Mouse (Mus musculus) CH12.LX (cell line): ENCODE data around the gene Abhd18. TPM values are rescaled to one million over a fixed set of nuclear protein-coding genes. Genes with fewer than 3 reads are reported as not detected.
A peak's percentile ranks its signal among the peaks of the same experiment; 100 is the strongest.
"Not testable (repeated sequence)": the region's sequence is repeated elsewhere in the genome, so short reads cannot be mapped to it uniquely, and the experiment has no call there.

Source experiments
- DNase-seq: peaks from one replicate; pipeline ENCODE4 v3.0.0-alpha.2; 2013; ENCODE audit errors: extremely low read depth
- H3K27ac ChIP-seq: 2 replicates; pipeline ENCODE4 v1.5.1; 2012; ENCODE audit warnings: low read depth, mild to moderate bottlenecking, control low read depth, moderate library complexity; ENCODE audit not compliant: insufficient read depth
- H3K27me3 ChIP-seq: replicated peaks from 2 replicates; pipeline ENCODE3; 2012; ENCODE audit warnings: inconsistent platforms
- H3K36me3 ChIP-seq, 2 experiments: replicated peaks in 1 of 2; 2 replicates each; pipeline versions ENCODE3 to v1.6.1; 2012; ENCODE audit warnings: inconsistent platforms in 1 of 2, low read length in 1 of 2, mild to moderate bottlenecking in 1 of 2, mixed read lengths in 1 of 2, moderate library complexity in 1 of 2; ENCODE audit not compliant: control insufficient read depth in 1 of 2, insufficient read depth in 1 of 2
- H3K4me1 ChIP-seq, 2 experiments: 2 replicates each; pipeline ENCODE4 v1.6.1; 2012; ENCODE audit warnings: inconsistent platforms in 1 of 2, moderate library complexity in 1 of 2; ENCODE audit not compliant: insufficient read depth in 2 of 2, control insufficient read depth in 1 of 2
- H3K4me2 ChIP-seq: 2 replicates; pipeline ENCODE4 v1.6.1; 2012; ENCODE audit warnings: low read depth, mild to moderate bottlenecking, control low read depth; ENCODE audit not compliant: poor library complexity, insufficient read depth, severe bottlenecking
- H3K4me3 ChIP-seq, 3 experiments: fragments of 150-350 bp in 1 of 3; sonication (generic) in 1 of 3; replicated peaks in 1 of 3; 2 replicates each; pipeline versions ENCODE3 to v1.5.1; 2011 to 2012; ENCODE audit warnings: low read depth in 2 of 3, low read length in 2 of 3, mild to moderate bottlenecking in 2 of 3, moderate library complexity in 2 of 3, control low read depth in 1 of 3, improper control_type of control experiment in 1 of 3, inconsistent platforms in 1 of 3, mixed read lengths in 1 of 3; ENCODE audit not compliant: poor library complexity in 1 of 3
- H3K79me2 ChIP-seq: replicated peaks from 2 replicates; pipeline ENCODE4 v1.6.1; 2012; ENCODE audit warnings: mild to moderate bottlenecking, moderate library complexity; ENCODE audit not compliant: control insufficient read depth, poor library complexity, insufficient read depth, severe bottlenecking; ENCODE audit errors: extremely low read depth
- H3K9ac ChIP-seq: 2 replicates; pipeline ENCODE4 v1.6.1; 2012; ENCODE audit warnings: low read depth, mild to moderate bottlenecking, control low read depth, moderate library complexity; ENCODE audit not compliant: insufficient read depth
- H3K9me3 ChIP-seq: replicated peaks from 2 replicates; pipeline ENCODE3; 2012; ENCODE audit warnings: low read length, inconsistent platforms, mixed read lengths
- CTCF ChIP-seq, 2 experiments: IDR thresholded peaks in 1 of 2; conservative IDR thresholded peaks in 1 of 2; 2 replicates each; pipeline ENCODE4 v1.5.1; 2011 to 2012; ENCODE audit warnings: low read depth in 2 of 2, low read length in 2 of 2, improper control_type of control experiment in 1 of 2, inconsistent platforms in 1 of 2, mild to moderate bottlenecking in 1 of 2, moderate library complexity in 1 of 2
- ETS1 ChIP-seq: conservative IDR thresholded peaks from 2 replicates; pipeline ENCODE4 v1.6.1; 2012; ENCODE audit warnings: low read depth, mild to moderate bottlenecking, inconsistent platforms, low read length, improper control_type of control experiment, moderate library complexity
- NELFE ChIP-seq: IDR thresholded peaks from 2 replicates; pipeline ENCODE4 v1.6.1; 2011; ENCODE audit warnings: low read depth, low read length, improper control_type of control experiment
- SIN3A ChIP-seq: IDR thresholded peaks from 2 replicates; pipeline ENCODE4 v1.6.1; 2012; ENCODE audit warnings: low read length, improper control_type of control experiment, inconsistent platforms
- SMC3 ChIP-seq: IDR thresholded peaks from 2 replicates; pipeline ENCODE4 v1.6.1; 2011; ENCODE audit warnings: low read depth, low read length, improper control_type of control experiment
- TBP ChIP-seq: conservative IDR thresholded peaks from 2 replicates; pipeline ENCODE4 v1.6.1; 2011; ENCODE audit warnings: low read depth, low read length, improper control_type of control experiment
- TCF12 ChIP-seq: IDR thresholded peaks from 2 replicates; pipeline ENCODE4 v1.6.1; 2014; ENCODE audit warnings: low read depth, mild to moderate bottlenecking, inconsistent platforms, low read length, improper control_type of control experiment
- dilution Hi-C: fragments of 300-500 bp; cut with MboI; formaldehyde crosslinking; loops from 2 replicates; pipeline ENCODE4 v1.14.3; 2020; ENCODE audit warnings: low sequenced_read_pairs; ENCODE audit not compliant: extremely low pct_unique_long_range_greater_than_20kb, extremely low pct_ligation_motif_present
- in situ Hi-C: fragments of 300-500 bp; cut with MboI; formaldehyde crosslinking; loops from 3 replicates; pipeline ENCODE4 v1.14.3; 2019; ENCODE audit warnings: low sequenced_read_pairs, low pct_ligation_motif_present, low pct_unique_long_range_greater_than_20kb, mixed read lengths
- polyA plus RNA-seq: library from polyadenylated mRNA; unstranded; fragments of >175 nt; gene quantifications from 2 replicates; pipeline ENCODE4 v1.2.1, GENCODE M21; 2012; ENCODE audit warnings: low read depth; ENCODE audit not compliant: insufficient read length
- total RNA-seq, 2 experiments: library from RNA; depleted of rRNA; stranded (reverse); fragments of 300-350 nt in 1 of 2; fragments of >200 nt in 1 of 2; gene quantifications; 2 replicates each; pipeline ENCODE4 v1.2.3; 2012 to 2014

Abhd18 gene
- total and polyA plus RNA-seq, 3 experiments: 3.7 to 13.4 (median 8.5) TPM

DNA sequence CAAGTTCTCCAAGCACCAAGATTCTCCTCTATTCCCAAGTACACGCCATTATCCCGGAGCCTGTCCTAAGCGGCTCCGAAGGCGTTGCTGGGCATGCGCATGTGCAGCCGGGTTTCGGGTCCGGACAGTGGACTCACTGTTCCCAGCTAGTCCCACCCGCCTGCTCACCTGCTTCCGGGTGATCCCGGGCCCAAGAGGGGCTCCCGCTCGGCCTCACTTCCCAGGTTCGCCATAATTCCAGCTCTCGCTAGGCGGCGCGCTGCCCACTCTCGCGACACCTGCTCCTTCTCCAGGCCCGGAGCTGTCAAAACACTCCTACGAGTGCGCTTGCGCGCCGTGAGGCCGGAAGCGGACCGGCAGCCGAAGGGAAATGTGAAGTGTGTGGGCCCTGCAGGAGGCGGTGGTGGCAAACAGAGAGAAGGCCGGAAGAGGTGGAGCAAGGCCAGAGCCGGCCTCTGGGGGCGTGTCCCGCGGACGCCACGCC, 255 bp upstream of the Abhd18 start, which contains the start of gene Mfsd8 (continued):
- TF ChIP-seq ETS1: peak; percentile 47
- peak; percentile 65 for TF ChIP-seq NELFE
- 0 out of 2 replicates have a peak, but pooled peaks have one; percentile 21 for TF ChIP-seq TBP
- TF ChIP-seq TCF12: 0 out of 2 replicates have a peak, but pooled peaks have one; percentile 46
- TF ChIP-seq SIN3A: peak; percentile 75; the same call in 1 of the 2 replicates

- TF ChIP-seq CTCF (conservative IDR thresholded peaks at IDR 0.05 in 1 of 2, IDR thresholded peaks at IDR 0.05 in 1 of 2; ENCODE audit: low read depth in 2 of 2, low read length in 2 of 2) (peak in 1 of 2 experiments; percentile 56; a peak in 2 of 4 replicates), SMC3 (peak; percentile 22)
- TF ChIP-seq, all 38 proteins: peak for 2; not testable (repeated sequence) for 36
- H3K27me3 ChIP-seq, H3K36me3 ChIP-seq, H3K79me2 ChIP-seq, dilution Hi-C loops, H3K4me1 ChIP-seq, H3K9me3 ChIP-seq, H3K27ac ChIP-seq, in situ Hi-C loops: not testable (repeated sequence)
- peak overlapping the region; percentile 27; the same call in 1 of the 2 replicates for H3K4me2 ChIP-seq
- peak overlapping the region; percentile 33 to 76 (median 56) for H3K4me3 ChIP-seq
- peak overlapping the region; percentile 22 for H3K9ac ChIP-seq
- peak; percentile 44 for DNase-seq
Measured at GRCm38 (mm10) chr3:40847018-40847417, 248 bp downstream of the Abhd18 start.

- H3K79me2 ChIP-seq, H3K27ac ChIP-seq, DNase-seq, dilution Hi-C loops, H3K36me3 ChIP-seq, H3K9me3 ChIP-seq, in situ Hi-C loops, H3K27me3 ChIP-seq, H3K4me1 ChIP-seq: not testable (repeated sequence)
- H3K4me3 ChIP-seq: peak overlapping the region in 1 of 3 experiments; percentile 33
- peak overlapping the region; percentile 27; the same call in 1 of the 2 replicates for H3K4me2 ChIP-seq
- peak overlapping the region; percentile 19; the same call in 1 of the 2 replicates for H3K9ac ChIP-seq
Measured at GRCm38 (mm10) chr3:40847936-40848335, 1.2 kb downstream of the Abhd18 start.

DNA sequence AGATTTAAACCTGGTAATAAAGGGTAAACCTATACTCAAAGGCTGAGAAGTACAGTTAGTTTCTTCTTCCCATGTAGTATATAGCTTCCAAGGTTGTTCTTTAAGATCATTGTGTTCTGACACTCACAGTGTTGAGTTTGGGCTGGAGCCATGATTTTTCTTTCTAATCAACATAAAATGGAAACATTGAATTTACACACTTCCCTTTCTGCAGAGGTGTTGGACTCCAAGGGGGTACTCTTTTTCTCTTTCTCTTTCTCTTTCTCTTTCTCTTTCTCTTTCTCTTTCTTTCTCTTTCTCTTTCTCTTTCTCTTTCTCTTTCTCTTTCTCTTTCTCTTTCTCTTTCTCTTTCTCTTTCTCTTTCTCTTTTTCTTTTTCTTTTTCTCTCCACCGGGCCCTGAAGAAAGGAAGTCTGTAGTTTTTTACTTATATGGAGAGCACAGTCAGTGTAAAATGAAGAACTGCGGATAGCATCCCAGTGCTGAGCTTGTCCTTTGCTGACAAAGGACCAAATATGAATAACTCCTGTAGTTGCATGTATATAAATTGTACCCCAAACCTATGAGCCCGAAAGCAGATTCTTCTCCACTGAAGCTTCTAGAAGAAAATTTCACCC, 6.5 kb downstream of the Abhd18 start:
- H3K9me3 ChIP-seq, in situ Hi-C loops, H3K36me3 ChIP-seq, dilution Hi-C loops, H3K4me1 ChIP-seq, H3K27ac ChIP-seq, H3K79me2 ChIP-seq, DNase-seq, H3K4me2 ChIP-seq, H3K4me3 ChIP-seq, H3K27me3 ChIP-seq, H3K9ac ChIP-seq: not testable (repeated sequence)
- peak; percentile 94 for TF ChIP-seq ETS1
